Mouse (Mus musculus): Measurements from ENCODE around the gene Ntng1. TPM values are rescaled to one million over a fixed set of nuclear protein-coding genes. Genes with fewer than 3 reads are reported as not detected.

Ntng1 gene
- polyA plus RNA-seq, 1 experiment from 2014 or later, result 21.8 TPM

DNA sequence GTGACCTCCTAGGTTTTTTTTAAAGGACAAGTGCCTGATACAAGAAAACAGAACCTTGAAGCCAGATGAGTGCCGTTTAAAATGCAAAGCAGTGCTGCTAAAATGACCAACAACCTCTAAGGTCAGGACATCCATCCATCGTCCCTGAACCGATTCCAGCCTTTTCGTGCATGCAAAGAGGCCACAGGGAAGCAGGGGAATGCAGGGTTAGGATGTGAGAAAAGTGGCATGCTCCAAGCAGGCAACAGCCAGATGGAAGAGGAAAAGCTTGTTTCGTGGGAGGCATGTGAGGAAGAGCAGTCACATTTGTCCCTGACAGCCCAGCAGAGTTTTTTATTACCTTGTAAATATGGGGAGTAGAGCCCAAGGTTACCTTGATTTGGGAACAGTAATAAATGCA lies 360.6 kb downstream of the Ntng1 start:
- ATAC-seq, result no peak

DNA sequence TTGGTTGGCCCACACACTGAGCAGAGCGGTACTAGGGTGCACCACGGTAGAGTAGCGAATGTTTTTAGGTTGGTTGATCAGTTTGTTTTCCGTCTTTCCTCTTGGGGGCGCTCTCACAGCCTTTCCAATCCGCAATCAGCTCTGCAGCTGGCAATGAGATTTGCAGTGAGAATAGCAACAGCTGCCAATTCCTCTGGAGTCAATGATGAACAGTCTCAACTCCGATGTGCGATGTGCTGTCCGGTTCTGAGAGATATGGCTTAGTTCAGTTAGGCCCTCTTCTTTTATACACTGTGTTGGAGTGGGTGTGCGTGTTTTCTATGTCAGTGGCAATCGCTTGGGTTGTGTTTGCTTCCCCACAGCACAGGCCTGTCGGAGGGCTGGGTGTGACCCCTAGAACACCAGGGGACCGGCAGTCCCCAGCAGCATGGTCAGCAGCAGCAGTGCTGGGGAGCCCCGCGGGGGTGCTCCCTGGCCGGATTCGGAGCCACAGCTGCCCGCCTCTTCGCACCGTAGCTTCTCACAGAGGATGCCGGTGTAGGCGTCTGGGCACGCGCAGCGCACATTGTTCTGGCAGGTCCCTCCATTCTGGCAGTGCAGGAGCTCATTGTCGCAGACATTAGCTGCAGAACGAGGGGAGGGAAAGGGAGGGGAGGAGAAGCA lies 361.4 kb downstream of the Ntng1 start:
- Histone ChIP-seq H3K36me3 (ENCODE audit: control insufficient read depth, insufficient read depth, low read length) (no peaks in the 10 kb centered on the region), H3K4me2 (ENCODE audit: low read length) (peak overlapping the region; percentile 87), H3K27ac (ENCODE audit: low read depth, low read length) (peak overlapping the region; percentile 93), H3K4me3 (ENCODE audit: low read length) (peak overlapping the region; percentile 47), H3K9me3 (ENCODE audit: control insufficient read depth, low read length) (no peaks in the 10 kb centered on the region), H3K9ac (ENCODE audit: low read depth, low read length) (peak overlapping the region; percentile 72), H3K4me1 (ENCODE audit: control insufficient read depth, insufficient read depth, low read depth, low read length) (peaks cover 16% of the 10 kb centered on the region), H3K27me3 (replicated peaks; ENCODE audit: control insufficient read depth, insufficient read depth, low read length) (no peaks in the 10 kb centered on the region)
- peak; percentile 92 for ATAC-seq
- WGBS, result under 1% methylated on average over 27 of the region's 27 CpGs

More for the DNA sequence above, 360.6 kb downstream of the Ntng1 start:
- no peaks in the 10 kb centered on the region for H3K36me3 ChIP-seq (ENCODE audit: control insufficient read depth, insufficient read depth, low read length)
- H3K9me3 ChIP-seq (ENCODE audit: control insufficient read depth, low read length), result no peaks in the 10 kb centered on the region
- H3K27me3 ChIP-seq (replicated peaks; ENCODE audit: control insufficient read depth, insufficient read depth, low read length), result no peaks in the 10 kb centered on the region
- no peak overlapping the region for H3K4me3 ChIP-seq (ENCODE audit: low read length)
- WGBS, result 13% methylated on average over 5 of the region's 5 CpGs
- H3K4me2 ChIP-seq (ENCODE audit: low read length), result peak overlapping the region; percentile 87
- peak overlapping the region; percentile 14; the same call in 1 of the 2 replicates for H3K9ac ChIP-seq (ENCODE audit: low read depth, low read length)
- peak overlapping the region; percentile 93 for H3K27ac ChIP-seq (ENCODE audit: low read depth, low read length)
- H3K4me1 ChIP-seq (ENCODE audit: control insufficient read depth, insufficient read depth, low read depth, low read length), result peaks cover 16% of the 10 kb centered on the region

DNA sequence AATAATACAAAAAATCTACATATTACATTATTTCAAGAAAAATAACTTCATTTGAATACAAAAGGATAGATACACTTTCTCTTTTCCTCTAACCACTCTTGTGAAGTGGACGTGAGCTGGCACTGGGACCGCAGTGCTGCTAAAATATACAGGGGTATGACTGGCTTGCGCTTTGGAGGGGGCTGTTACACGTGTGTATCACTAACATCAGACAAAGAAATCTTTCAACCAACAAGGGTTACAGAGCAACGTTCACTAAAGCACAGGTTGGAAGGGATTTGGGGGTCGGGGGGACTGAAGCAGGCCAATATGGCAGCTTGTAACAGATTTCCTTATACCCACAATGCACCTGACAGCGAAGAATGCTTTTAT lies 361.9 kb downstream of the Ntng1 start:
- Histone ChIP-seq H3K4me1 (ENCODE audit: control insufficient read depth, insufficient read depth, low read depth, low read length) (peaks cover 16% of the 10 kb centered on the region), H3K9ac (ENCODE audit: low read depth, low read length) (no peak overlapping the region), H3K36me3 (ENCODE audit: control insufficient read depth, insufficient read depth, low read length) (no peaks in the 10 kb centered on the region), H3K4me2 (ENCODE audit: low read length) (peak overlapping the region; percentile 87), H3K9me3 (ENCODE audit: control insufficient read depth, low read length) (no peaks in the 10 kb centered on the region), H3K4me3 (ENCODE audit: low read length) (peak overlapping the region; percentile 47; the same call in 1 of the 2 replicates), H3K27me3 (replicated peaks; ENCODE audit: control insufficient read depth, insufficient read depth, low read length) (no peaks in the 10 kb centered on the region), H3K27ac (ENCODE audit: low read depth, low read length) (peak overlapping the region; percentile 44; the same call in 1 of the 2 replicates)
- WGBS, result 53% methylated on average over 7 of the region's 7 CpGs
- peak; percentile 32 for ATAC-seq

DNA sequence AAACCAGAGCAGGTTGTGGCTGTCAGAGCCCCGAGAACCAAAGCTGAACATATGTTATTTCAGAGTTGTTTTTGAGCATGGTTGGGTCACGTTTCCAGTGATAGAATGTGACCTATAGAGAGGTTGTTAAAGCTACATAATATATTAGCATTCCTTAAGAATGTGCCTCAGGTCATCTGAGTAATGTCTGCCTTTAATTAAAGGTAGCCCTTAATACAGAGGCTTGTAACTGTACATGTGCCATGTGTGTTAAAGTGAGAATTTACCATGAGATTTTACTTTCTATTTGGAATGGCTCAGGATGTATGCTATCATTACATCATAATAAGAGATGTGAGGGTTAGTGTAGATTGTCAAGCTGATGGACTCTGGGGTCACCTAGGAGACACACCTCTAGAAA lies 368.6 kb downstream of the Ntng1 start:
- Histone ChIP-seq H3K9me3 (ENCODE audit: control insufficient read depth, low read length) (no peaks in the 10 kb centered on the region), H3K9ac (ENCODE audit: low read depth, low read length) (no peak overlapping the region), H3K27ac (ENCODE audit: low read depth, low read length) (no peak overlapping the region), H3K36me3 (ENCODE audit: control insufficient read depth, insufficient read depth, low read length) (no peaks in the 10 kb centered on the region), H3K4me3 (ENCODE audit: low read length) (no peak overlapping the region), H3K27me3 (replicated peaks; ENCODE audit: control insufficient read depth, insufficient read depth, low read length) (no peaks in the 10 kb centered on the region), H3K4me1 (ENCODE audit: control insufficient read depth, insufficient read depth, low read depth, low read length) (no peaks in the 10 kb centered on the region), H3K4me2 (ENCODE audit: low read length) (no peak overlapping the region)
- no peak for ATAC-seq
- 68% methylated on average over 2 of the region's 2 CpGs for WGBS

DNA sequence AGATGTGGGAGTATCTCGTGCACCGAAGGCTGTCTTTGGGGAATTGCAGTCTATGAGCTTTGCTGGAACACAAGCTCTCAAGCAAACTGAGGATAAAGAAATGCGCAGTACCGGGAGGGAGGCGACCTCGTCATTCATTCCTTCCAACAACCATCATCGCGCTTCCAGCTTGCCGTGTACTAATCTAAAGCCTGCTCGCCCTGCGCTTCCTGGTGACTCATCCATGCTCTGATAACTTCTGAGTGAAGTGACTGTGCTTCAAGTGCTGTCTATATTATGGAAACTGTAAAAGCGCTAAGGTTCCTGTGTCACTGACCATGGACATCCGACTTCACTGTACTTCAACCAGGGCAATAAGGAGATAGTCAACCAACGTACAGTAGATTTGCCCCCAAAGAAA lies 371.7 kb downstream of the Ntng1 start:
- Histone ChIP-seq H3K27me3 (replicated peaks; ENCODE audit: control insufficient read depth, insufficient read depth, low read length) (no peaks in the 10 kb centered on the region), H3K9ac (ENCODE audit: low read depth, low read length) (no peak overlapping the region), H3K27ac (ENCODE audit: low read depth, low read length) (no peak overlapping the region), H3K36me3 (ENCODE audit: control insufficient read depth, insufficient read depth, low read length) (no peaks in the 10 kb centered on the region), H3K4me3 (ENCODE audit: low read length) (no peak overlapping the region), H3K4me2 (ENCODE audit: low read length) (no peak overlapping the region), H3K9me3 (ENCODE audit: control insufficient read depth, low read length) (no peaks in the 10 kb centered on the region), H3K4me1 (ENCODE audit: control insufficient read depth, insufficient read depth, low read depth, low read length) (no peaks in the 10 kb centered on the region)
- no peak for ATAC-seq
- WGBS, result 93% methylated on average over 14 of the region's 14 CpGs

DNA sequence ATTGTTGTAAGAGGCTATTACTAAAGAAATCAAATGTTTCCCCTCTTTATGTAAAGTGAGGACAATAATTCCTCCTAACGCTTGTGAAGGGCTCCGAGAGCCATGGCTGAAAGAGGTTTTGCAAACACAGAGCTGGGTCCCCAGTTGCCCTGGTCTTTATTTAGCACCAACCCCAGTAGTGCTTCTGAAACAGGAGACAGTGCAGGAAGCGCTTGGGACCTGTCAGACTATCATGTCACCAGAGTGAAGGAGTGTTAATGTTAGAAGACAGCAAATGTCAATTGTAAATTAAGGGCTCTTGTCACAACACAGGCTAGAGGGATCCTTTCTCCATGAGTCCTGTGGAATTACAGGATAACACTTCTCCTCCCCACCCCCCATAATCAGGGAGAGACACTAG lies 376.9 kb downstream of the Ntng1 start:
- Histone ChIP-seq H3K4me1 (ENCODE audit: control insufficient read depth, insufficient read depth, low read depth, low read length) (no peaks in the 10 kb centered on the region), H3K27me3 (replicated peaks; ENCODE audit: control insufficient read depth, insufficient read depth, low read length) (no peaks in the 10 kb centered on the region), H3K27ac (ENCODE audit: low read depth, low read length) (no peak overlapping the region), H3K4me3 (ENCODE audit: low read length) (no peak overlapping the region), H3K9me3 (ENCODE audit: control insufficient read depth, low read length) (no peaks in the 10 kb centered on the region), H3K9ac (ENCODE audit: low read depth, low read length) (no peak overlapping the region), H3K36me3 (ENCODE audit: control insufficient read depth, insufficient read depth, low read length) (no peaks in the 10 kb centered on the region), H3K4me2 (ENCODE audit: low read length) (no peak overlapping the region)
- no peak for ATAC-seq
- WGBS, result 87% methylated on average over 3 of the region's 3 CpGs

DNA sequence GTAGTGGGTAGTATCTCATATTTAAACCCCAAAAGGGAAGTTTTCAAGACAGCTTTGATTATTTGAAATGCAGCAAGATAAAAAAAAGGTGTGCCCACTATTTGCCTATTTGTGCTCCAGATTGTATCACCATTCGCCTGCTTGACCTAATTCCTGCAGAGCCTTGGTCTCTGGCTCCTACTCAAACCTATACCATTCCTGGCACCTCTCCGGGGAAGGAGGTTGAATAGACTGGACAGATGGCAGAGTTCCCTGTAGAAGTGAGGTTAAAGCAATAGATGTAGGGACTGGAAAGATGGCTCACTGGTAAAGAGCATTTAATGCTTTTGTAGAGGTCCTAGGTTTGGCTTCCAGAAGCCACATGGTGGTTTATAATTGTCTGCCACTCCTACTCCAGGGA lies 378.2 kb downstream of the Ntng1 start:
- Histone ChIP-seq H3K27me3 (replicated peaks; ENCODE audit: control insufficient read depth, insufficient read depth, low read length) (no peaks in the 10 kb centered on the region), H3K4me3 (ENCODE audit: low read length) (no peak overlapping the region), H3K36me3 (ENCODE audit: control insufficient read depth, insufficient read depth, low read length) (no peaks in the 10 kb centered on the region), H3K4me2 (ENCODE audit: low read length) (no peak overlapping the region), H3K4me1 (ENCODE audit: control insufficient read depth, insufficient read depth, low read depth, low read length) (no peaks in the 10 kb centered on the region), H3K27ac (ENCODE audit: low read depth, low read length) (no peak overlapping the region), H3K9ac (ENCODE audit: low read depth, low read length) (no peak overlapping the region), H3K9me3 (ENCODE audit: control insufficient read depth, low read length) (no peaks in the 10 kb centered on the region)
- WGBS, result 74% methylated on average over 2 of the region's 2 CpGs
- ATAC-seq, result no peak

DNA sequence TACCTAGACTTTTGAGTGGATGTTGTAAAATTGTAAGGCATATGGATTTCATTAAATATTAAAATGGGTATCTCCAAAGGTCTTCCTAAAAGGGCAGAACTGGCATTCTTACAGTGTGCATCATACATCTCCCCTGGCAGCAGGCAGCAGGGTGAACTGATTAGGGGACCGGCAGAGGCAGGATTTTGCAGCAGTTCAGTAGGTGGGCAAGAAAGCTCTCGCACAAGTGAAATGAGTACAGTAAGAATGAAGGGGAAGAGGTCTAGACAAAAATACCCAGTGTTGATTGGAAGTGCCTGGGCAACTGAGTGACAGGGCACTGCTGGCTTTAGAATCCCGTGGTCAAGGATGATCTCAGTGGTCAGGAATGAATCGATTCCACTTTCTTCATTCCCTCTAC lies 378.7 kb downstream of the Ntng1 start:
- Histone ChIP-seq H3K27ac (ENCODE audit: low read depth, low read length) (no peak overlapping the region), H3K36me3 (ENCODE audit: control insufficient read depth, insufficient read depth, low read length) (no peaks in the 10 kb centered on the region), H3K9me3 (ENCODE audit: control insufficient read depth, low read length) (no peaks in the 10 kb centered on the region), H3K9ac (ENCODE audit: low read depth, low read length) (no peak overlapping the region), H3K4me2 (ENCODE audit: low read length) (no peak overlapping the region), H3K4me3 (ENCODE audit: low read length) (no peak overlapping the region), H3K4me1 (ENCODE audit: control insufficient read depth, insufficient read depth, low read depth, low read length) (no peaks in the 10 kb centered on the region), H3K27me3 (replicated peaks; ENCODE audit: control insufficient read depth, insufficient read depth, low read length) (no peaks in the 10 kb centered on the region)
- no peak for ATAC-seq
- 66% methylated on average over 4 of the region's 4 CpGs for WGBS

DNA sequence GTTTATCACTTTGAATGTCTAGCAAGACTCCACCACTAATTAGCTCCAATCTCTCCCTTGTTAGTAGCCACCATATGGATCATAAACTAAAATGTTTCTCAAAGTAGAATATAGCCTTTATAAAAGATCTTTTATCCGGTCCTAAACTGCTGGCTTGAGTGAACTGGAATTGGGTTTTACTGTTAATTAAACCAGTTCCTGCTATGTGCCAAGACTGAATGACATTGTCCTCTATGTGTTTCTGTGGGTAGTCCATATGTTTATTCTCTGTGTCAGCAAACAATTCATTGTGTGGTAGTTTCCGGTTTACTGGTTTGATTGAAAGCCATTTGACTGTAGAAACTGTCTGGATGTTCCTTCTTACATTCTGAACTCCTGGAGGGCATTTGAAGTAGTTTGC lies 387.4 kb downstream of the Ntng1 start:
- no peaks in the 10 kb centered on the region for H3K36me3 ChIP-seq (ENCODE audit: control insufficient read depth, insufficient read depth, low read length)
- H3K27me3 ChIP-seq (replicated peaks; ENCODE audit: control insufficient read depth, insufficient read depth, low read length), result no peaks in the 10 kb centered on the region
- no peak overlapping the region for H3K4me2 ChIP-seq (ENCODE audit: low read length)
- no peak overlapping the region for H3K9ac ChIP-seq (ENCODE audit: low read depth, low read length)
- H3K9me3 ChIP-seq (ENCODE audit: control insufficient read depth, low read length), result no peaks in the 10 kb centered on the region
- ATAC-seq, result no peak
- no peaks in the 10 kb centered on the region for H3K4me1 ChIP-seq (ENCODE audit: control insufficient read depth, insufficient read depth, low read depth, low read length)
- no peak overlapping the region for H3K4me3 ChIP-seq (ENCODE audit: low read length)
- 54% methylated on average over 2 of the region's 2 CpGs for WGBS
- H3K27ac ChIP-seq (ENCODE audit: low read depth, low read length), result no peak overlapping the region

Measured in hindbrain, embryonic 16.5 days (tissue).